Mouse (Mus musculus): ENCODE results near the gene Pdcd4.

The Pdcd4 gene

GRCm38 (mm10) chr19:53872994-53873713 lies 18.9 kb upstream of the Pdcd4 start:
- DNase-seq: no peak

- DNase-seq: no peak
Observed at GRCm38 (mm10) chr19:53875246-53875645, 16.8 kb upstream of the Pdcd4 start.

GRCm38 (mm10) chr19:53877779-53878178 lies 14.3 kb upstream of the Pdcd4 start:
- no peak for DNase-seq

- DNase-seq: no peak
Observed at GRCm38 (mm10) chr19:53880460-53880859, 11.6 kb upstream of the Pdcd4 start.

GRCm38 (mm10) chr19:53881786-53882185 lies 10.2 kb upstream of the Pdcd4 start:
- no peak for DNase-seq

- DNase-seq: no peak
Observed at GRCm38 (mm10) chr19:53885450-53885849, 6.6 kb upstream of the Pdcd4 start.

- peak; percentile 43 for DNase-seq
Observed at GRCm38 (mm10) chr19:53886576-53887370, 5.3 kb upstream of the Pdcd4 start.

- peak; percentile 64 for DNase-seq
Observed at GRCm38 (mm10) chr19:53887822-53888221, 4.2 kb upstream of the Pdcd4 start.

- DNase-seq: no peak
Observed at GRCm38 (mm10) chr19:53888331-53888730, 3.7 kb upstream of the Pdcd4 start.

GRCm38 (mm10) chr19:53889555-53889954 lies 2.5 kb upstream of the Pdcd4 start:
- DNase-seq: no peak

GRCm38 (mm10) chr19:53890274-53890673 lies 1.8 kb upstream of the Pdcd4 start:
- no peak for DNase-seq

GRCm38 (mm10) chr19:53890781-53891251 lies 1.2 kb upstream of the Pdcd4 start:
- peak; percentile 40 for DNase-seq

- DNase-seq: no peak
Observed at GRCm38 (mm10) chr19:53891569-53891968, 462 bp upstream of the Pdcd4 start.

- no peak for DNase-seq
Observed at GRCm38 (mm10) chr19:53892838-53893359, 868 bp downstream of the Pdcd4 start.

- peak; percentile 43 for DNase-seq
Observed at GRCm38 (mm10) chr19:53893711-53894171, 1.7 kb downstream of the Pdcd4 start.

GRCm38 (mm10) chr19:53894538-53895121 lies 2.6 kb downstream of the Pdcd4 start:
- peak; percentile 18 for DNase-seq

GRCm38 (mm10) chr19:53898046-53898445 lies 6.0 kb downstream of the Pdcd4 start:
- DNase-seq: no peak

GRCm38 (mm10) chr19:53898498-53898897 lies 6.5 kb downstream of the Pdcd4 start:
- DNase-seq: no peak

GRCm38 (mm10) chr19:53898970-53899900 lies 7.2 kb downstream of the Pdcd4 start:
- no peak for DNase-seq

- DNase-seq: no peak
Observed at GRCm38 (mm10) chr19:53899941-53900610, 8.0 kb downstream of the Pdcd4 start.

- DNase-seq: peak; percentile 44
Observed at GRCm38 (mm10) chr19:53901931-53902738, 10.1 kb downstream of the Pdcd4 start.

Measured in liver (tissue).